Mouse (Mus musculus): Measurements from ENCODE around the gene Gm20816.
"Not testable (repeated sequence)": the region's sequence is repeated elsewhere in the genome, so short reads cannot be mapped to it uniquely, and the experiment has no call there.

Gm20816 gene

DNA sequence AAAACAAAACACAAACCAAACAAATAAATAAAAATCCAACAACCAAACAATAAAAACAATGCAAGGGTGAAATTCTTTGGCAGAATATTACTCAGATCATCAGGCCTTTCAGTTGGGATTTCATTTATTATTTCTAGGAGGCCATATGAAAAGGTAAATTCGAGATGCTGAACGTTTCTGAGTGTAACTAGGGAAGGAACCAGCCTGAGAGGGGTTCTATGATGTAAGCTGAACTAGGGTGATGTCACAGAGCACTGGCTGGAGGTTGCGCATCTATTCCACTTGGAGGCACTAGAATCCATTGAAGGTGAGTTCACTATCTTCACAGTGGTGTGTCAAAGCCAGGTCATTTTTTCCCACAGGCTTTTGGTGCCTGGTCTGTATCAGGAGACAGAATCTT lies at the start of gene Gm20816:
Gene Gm20816 (plus strand): TSS at position 301 of the 400 bp plus-strand sequence.
- DNase-seq (ENCODE audit: low spot score): not testable (repeated sequence)

Data from testis, postnatal 14 days (tissue).